Mouse (Mus musculus) liver, embryonic 14.5 days (tissue): ENCODE results near the gene Cxcl14. TPM values are rescaled to one million over a fixed set of nuclear protein-coding genes. Genes with fewer than 3 reads are reported as not detected.

ENCODE experiments used
- ATAC-seq: fragments of 200-750 bp; cut with Nextera tagmentation; 2 replicates; pipeline ENCODE4 v1.8.0; 2017; ENCODE audit warnings: moderate number of reproducible peaks, mild to moderate bottlenecking, moderate library complexity; ENCODE audit not compliant: insufficient read depth
- DNase-seq, 3 experiments: peaks; one replicate each; pipeline ENCODE4 v3.0.0-alpha.2; 2012 to 2013; ENCODE audit warnings: low read depth in 3 of 3, low spot score in 3 of 3
- H3K27ac ChIP-seq: fragments of 300-500 bp; sonication (generic); 2 replicates; pipeline ENCODE4 v1.5.1; 2014; ENCODE audit warnings: moderate library complexity, mild to moderate bottlenecking, control low read depth, inconsistent platforms
- H3K27me3 ChIP-seq: fragments of 300-500 bp; sonication (generic); 2 replicates; pipeline ENCODE4 v1.6.1; 2014; ENCODE audit warnings: mild to moderate bottlenecking, low read length, moderate library complexity; ENCODE audit not compliant: control insufficient read depth, insufficient read depth
- H3K36me3 ChIP-seq: fragments of 300-500 bp; sonication (generic); replicated peaks from 2 replicates; pipeline ENCODE4 v1.6.1; 2014; ENCODE audit warnings: low read depth; ENCODE audit not compliant: control insufficient read depth, insufficient read depth
- H3K4me1 ChIP-seq, 2 experiments: fragments of 200-500 bp in 1 of 2; fragments of 300-500 bp in 1 of 2; sonication (generic) in 1 of 2; replicated peaks; 2 replicates each; pipeline ENCODE4 v1.6.1; 2012 to 2014; ENCODE audit warnings: antibody characterized with exemption in 1 of 2, inconsistent platforms in 1 of 2, low read length in 1 of 2; ENCODE audit not compliant: control insufficient read depth in 2 of 2, insufficient read depth in 2 of 2
- H3K4me2 ChIP-seq: fragments of 300-500 bp; sonication (generic); 2 replicates; pipeline ENCODE4 v1.6.1; 2014; ENCODE audit warnings: low read depth, mild to moderate bottlenecking, control low read depth, moderate library complexity
- H3K4me3 ChIP-seq, 2 experiments: fragments of 200-500 bp in 1 of 2; fragments of 300-500 bp in 1 of 2; sonication (generic) in 1 of 2; 2 replicates each; pipeline ENCODE4 v1.5.1; 2012 to 2014; ENCODE audit warnings: low read depth in 2 of 2, low read length in 2 of 2, mild to moderate bottlenecking in 2 of 2, control low read depth in 1 of 2, inconsistent platforms in 1 of 2, moderate library complexity in 1 of 2; ENCODE audit not compliant: insufficient read depth in 1 of 2
- H3K9ac ChIP-seq: fragments of 300-500 bp; sonication (generic); replicated peaks from 2 replicates; pipeline ENCODE4 v1.6.1; 2014; ENCODE audit warnings: mild to moderate bottlenecking, control low read depth, moderate library complexity
- H3K9me3 ChIP-seq: fragments of 300-500 bp; sonication (generic); 2 replicates; pipeline ENCODE4 v1.6.1; 2016; ENCODE audit warnings: low read length, mixed read lengths; ENCODE audit not compliant: control insufficient read depth
- CTCF ChIP-seq: IDR thresholded peaks from 2 replicates; pipeline ENCODE4 v1.5.1; 2016; ENCODE audit warnings: antibody characterized with exemption, low read depth, control low read depth
- EP300 ChIP-seq: IDR thresholded peaks from 2 replicates; pipeline ENCODE4 v1.6.1; 2016; ENCODE audit warnings: antibody characterized with exemption, low read depth
- WGBS: fragments of 180-500 bp; shearing (Covaris S2); extraction: QIAGEN DNeasy Blood & Tissue Kit; methylation state at CpG from one replicate; pipeline ENCODE4 v1.1.7; 2014; ENCODE audit not compliant: insufficient replicate concordance; 5-methylcytosine and 5-hydroxymethylcytosine counted together
- polyA plus RNA-seq, 2 experiments: library from polyadenylated mRNA; depleted of rRNA in 1 of 2; stranded (reverse) in 1 of 2; unstranded in 1 of 2; fragments of >200 nt; fragmentation: Nextera tagmentation in 1 of 2; extraction: Ambion mirVana in 1 of 2; gene quantifications; 2 replicates each; pipeline versions ENCODE4 v1.2.1 to v1.2.3; 2012 to 2014

The Cxcl14 gene
- polyA plus RNA-seq, 2 experiments, result 0.20 TPM; not detected in 1

DNA sequence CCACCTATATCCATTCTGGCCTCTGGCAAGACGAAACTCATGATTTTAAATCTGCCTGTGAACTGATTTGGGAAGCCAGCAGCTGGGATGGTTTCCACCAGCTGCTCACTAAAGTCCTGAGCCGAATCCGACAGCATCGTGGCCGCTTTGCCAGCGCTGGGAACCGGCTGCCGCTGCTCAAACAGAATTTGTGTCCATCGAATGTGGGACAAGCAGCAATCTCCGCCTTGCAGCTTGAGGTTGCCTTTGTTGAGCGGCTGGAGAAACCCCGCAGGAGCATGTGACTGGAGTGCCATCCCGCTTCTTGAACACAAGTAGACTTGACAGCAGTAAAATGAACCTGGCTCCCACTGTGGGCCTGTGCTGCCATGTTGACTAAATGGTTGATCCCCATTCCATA is 13.0 kb downstream of the Cxcl14 start:
- TF ChIP-seq EP300 (no peak), CTCF (no peak)
- Histone ChIP-seq H3K27me3 (no peaks in the 10 kb centered on the region), H3K9ac (no peak overlapping the region), H3K4me2 (no peak overlapping the region), H3K4me1 (no peaks in the 10 kb centered on the region), H3K9me3 (no peaks in the 10 kb centered on the region), H3K4me3 (no peak overlapping the region), H3K27ac (no peak overlapping the region), H3K36me3 (no peaks in the 10 kb centered on the region)
- ATAC-seq (no peak), DNase-seq (no peak)
- 74% methylated on average over 13 of the region's 13 CpGs for WGBS

DNA sequence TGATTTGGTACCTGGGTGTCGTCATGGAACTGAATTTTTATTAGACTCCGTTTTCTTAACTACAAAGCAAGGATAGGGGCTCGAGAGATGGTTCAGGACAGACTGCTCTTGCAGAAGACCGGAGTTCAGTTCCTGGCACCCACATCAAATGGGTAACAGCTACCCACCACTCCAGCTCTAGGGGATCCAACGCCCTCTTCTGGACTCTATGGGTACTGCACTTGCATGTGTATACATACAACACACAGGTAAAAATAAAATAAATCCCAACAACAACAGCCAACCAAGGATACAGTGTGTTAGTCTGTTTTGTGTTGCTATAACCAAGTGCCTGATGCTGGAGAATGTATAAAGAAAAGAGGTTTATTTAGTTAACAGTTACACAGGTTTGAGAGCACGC is 16.0 kb downstream of the Cxcl14 start:
- Histone ChIP-seq H3K27ac (no peak overlapping the region), H3K36me3 (no peaks in the 10 kb centered on the region), H3K9ac (no peak overlapping the region), H3K4me3 (no peak overlapping the region), H3K27me3 (no peaks in the 10 kb centered on the region), H3K4me2 (no peak overlapping the region), H3K4me1 (no peaks in the 10 kb centered on the region), H3K9me3 (no peaks in the 10 kb centered on the region)
- ATAC-seq (no peak), DNase-seq (no peak)
- WGBS, result 57% methylated on average over 6 of the region's 6 CpGs
- TF ChIP-seq CTCF (peak; percentile 40; the same call in 1 of the 2 replicates), EP300 (no peak)

DNA sequence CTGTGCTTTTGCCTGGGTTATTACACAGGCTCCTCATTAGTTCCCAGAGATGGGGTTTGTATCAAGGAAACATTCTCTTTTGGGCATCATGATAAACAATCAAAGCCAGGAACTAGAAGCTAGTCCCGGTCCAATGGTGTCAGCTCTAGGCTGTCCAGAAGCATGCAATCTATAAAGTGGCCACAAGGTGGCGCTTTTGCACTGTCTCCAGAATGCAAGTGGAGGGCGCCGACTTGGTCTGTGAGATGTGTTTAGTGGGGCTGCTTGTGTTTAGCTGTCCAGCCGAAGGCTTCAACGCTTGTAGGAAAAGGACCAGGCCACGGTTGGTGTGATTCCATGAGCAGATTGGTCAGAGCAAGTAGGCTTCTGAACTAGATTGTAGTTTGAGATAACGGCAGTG is 16.9 kb downstream of the Cxcl14 start:
- no peak overlapping the region for H3K4me2 ChIP-seq
- H3K9ac ChIP-seq, result no peak overlapping the region
- no peaks in the 10 kb centered on the region for H3K4me1 ChIP-seq
- peak; percentile 17 to 35 (median 23) for DNase-seq
- no peak for TF ChIP-seq EP300
- peak; percentile 91 for TF ChIP-seq CTCF
- 21% methylated on average over 8 of the region's 8 CpGs for WGBS
- no peak overlapping the region for H3K4me3 ChIP-seq
- no peaks in the 10 kb centered on the region for H3K36me3 ChIP-seq
- ATAC-seq, result no peak
- no peaks in the 10 kb centered on the region for H3K27me3 ChIP-seq
- H3K9me3 ChIP-seq, result no peaks in the 10 kb centered on the region
- no peak overlapping the region for H3K27ac ChIP-seq

DNA sequence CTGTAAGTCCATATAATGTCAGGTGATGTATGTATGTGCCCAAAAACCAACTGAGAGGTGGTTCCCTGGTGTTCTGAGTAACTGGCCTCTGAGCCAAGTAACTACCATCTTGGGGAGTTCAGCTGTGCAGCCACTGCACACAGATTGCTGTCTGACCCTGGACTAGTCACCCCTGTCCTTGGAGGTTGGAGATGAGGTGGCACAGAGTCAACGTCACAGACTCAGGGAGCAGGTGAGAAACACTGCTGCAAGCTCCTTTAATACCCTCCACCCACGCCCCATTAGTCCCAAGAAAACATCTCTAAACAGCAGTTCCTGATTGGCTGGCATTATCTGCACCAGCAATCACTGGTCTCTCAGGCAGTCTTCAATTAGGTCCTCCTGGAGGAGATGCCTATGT is 21.2 kb downstream of the Cxcl14 start:
- H3K4me3 ChIP-seq, result no peak overlapping the region

DNA sequence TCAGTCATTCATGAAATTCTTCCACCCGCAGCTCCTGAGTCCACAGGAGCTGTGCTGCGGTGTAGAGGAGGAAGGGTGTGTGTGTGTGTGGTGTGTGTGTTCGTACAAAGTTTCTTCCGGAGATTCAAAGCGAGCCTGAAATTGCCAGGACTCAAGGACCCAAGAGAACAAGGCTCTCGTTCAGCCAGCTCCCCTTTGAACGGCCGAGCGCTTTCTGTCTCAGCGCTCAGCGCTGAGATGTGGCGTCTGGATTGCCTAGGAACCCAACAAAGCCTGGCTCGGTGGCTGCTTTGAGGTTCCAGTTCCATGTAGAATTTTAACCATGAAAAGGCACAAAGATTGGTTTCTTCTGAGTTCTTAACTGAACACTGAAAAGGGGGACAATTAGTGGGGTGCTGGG is 26.2 kb downstream of the Cxcl14 start:
- no peaks in the 10 kb centered on the region for H3K4me1 ChIP-seq
- H3K9ac ChIP-seq, result no peak overlapping the region
- DNase-seq (no peak), ATAC-seq (no peak)
- H3K4me2 ChIP-seq, result no peak overlapping the region
- H3K36me3 ChIP-seq, result no peaks in the 10 kb centered on the region
- H3K9me3 ChIP-seq, result no peaks in the 10 kb centered on the region
- no peak overlapping the region for H3K4me3 ChIP-seq
- no peaks in the 10 kb centered on the region; the same call in 1 of the 2 replicates for H3K27me3 ChIP-seq
- H3K27ac ChIP-seq, result no peak overlapping the region
- TF ChIP-seq CTCF (no peak), EP300 (no peak)
- 62% methylated on average over 13 of the region's 13 CpGs for WGBS

More for the DNA sequence above, 21.2 kb downstream of the Cxcl14 start:
- Histone ChIP-seq H3K4me1 (no peaks in the 10 kb centered on the region), H3K27me3 (no peaks in the 10 kb centered on the region), H3K4me2 (no peak overlapping the region), H3K9me3 (no peaks in the 10 kb centered on the region), H3K36me3 (no peaks in the 10 kb centered on the region), H3K9ac (no peak overlapping the region), H3K27ac (no peak overlapping the region)
- TF ChIP-seq EP300 (no peak), CTCF (no peak)
- 41% methylated on average over 2 of the region's 2 CpGs for WGBS
- ATAC-seq (no peak), DNase-seq (no peak)
